Mouse (Mus musculus) ES-Bruce4 (cell line): ENCODE results near the gene Slc30a7.

Source experiments
- CTCF ChIP-seq: IDR thresholded peaks from one replicate; pipeline ENCODE4 v1.8.1; 2011; ENCODE audit warnings: low read depth, low read length
- EP300 ChIP-seq: IDR thresholded peaks from 2 replicates; pipeline ENCODE4 v1.6.1; 2011; ENCODE audit warnings: low read depth, low read length; ENCODE audit not compliant: insufficient read depth
- POLR2A ChIP-seq: IDR thresholded peaks from one replicate; pipeline ENCODE4 v1.8.1; 2011; ENCODE audit warnings: low read length; ENCODE audit not compliant: insufficient read depth

GRCm38 (mm10) chr3:116006978-116007940, at the start of gene Slc30a7, which contains the start of gene Extl2:
- no peak for TF ChIP-seq CTCF
- TF ChIP-seq EP300, result 0 out of 2 replicates have a peak, but pooled peaks have one; percentile 14
- TF ChIP-seq POLR2A, result peak; percentile 39
